Mouse (Mus musculus) stomach, postnatal 0 days (tissue): ENCODE measurements around the gene Cacna2d1. TPM values are rescaled to one million over a fixed set of nuclear protein-coding genes. Genes with fewer than 3 reads are reported as not detected.

ENCODE experiments used
- ATAC-seq: fragments of 200-750 bp; cut with Nextera tagmentation; 2 replicates; pipeline ENCODE4 v1.8.0; 2017; ENCODE audit not compliant: low FRiP score, low TSS enrichment
- DNase-seq: peaks from one replicate; pipeline ENCODE4 v3.0.0-alpha.2; 2016; ENCODE audit warnings: low spot score
- H3K27ac ChIP-seq: fragments of 300-500 bp; sonication (generic); replicated peaks from 2 replicates; pipeline ENCODE4 v1.5.1; 2014; ENCODE audit warnings: mild to moderate bottlenecking, control low read depth
- H3K27me3 ChIP-seq: fragments of 300-500 bp; sonication (generic); 2 replicates; pipeline ENCODE4 v1.6.1; 2014; ENCODE audit warnings: low read length; ENCODE audit not compliant: control insufficient read depth, insufficient read depth
- H3K36me3 ChIP-seq: fragments of 300-500 bp; sonication (generic); 2 replicates; pipeline ENCODE4 v1.6.1; 2014; ENCODE audit warnings: low read length, mixed read lengths; ENCODE audit not compliant: control insufficient read depth, insufficient read depth
- H3K4me1 ChIP-seq: fragments of 300-500 bp; sonication (generic); replicated peaks from 2 replicates; pipeline ENCODE4 v1.6.1; 2014; ENCODE audit warnings: antibody characterized with exemption; ENCODE audit not compliant: control insufficient read depth, insufficient read depth
- H3K4me2 ChIP-seq: fragments of 300-500 bp; sonication (generic); replicated peaks from 2 replicates; pipeline ENCODE4 v1.6.1; 2014; ENCODE audit warnings: low read depth, mild to moderate bottlenecking, control low read depth, moderate library complexity
- H3K4me3 ChIP-seq: fragments of 300-500 bp; sonication (generic); 2 replicates; pipeline ENCODE4 v1.5.1; 2014; ENCODE audit warnings: low read depth, low read length, control low read depth
- H3K9ac ChIP-seq: fragments of 300-500 bp; sonication (generic); 2 replicates; pipeline ENCODE4 v1.6.1; 2014; ENCODE audit warnings: mild to moderate bottlenecking, low read length, control low read depth, mixed read lengths
- H3K9me3 ChIP-seq: fragments of 300-500 bp; sonication (generic); 2 replicates; pipeline ENCODE4 v1.6.1; 2016; ENCODE audit warnings: low read length; ENCODE audit not compliant: control insufficient read depth
- CTCF ChIP-seq: IDR thresholded peaks from 2 replicates; pipeline ENCODE4 v1.5.1; 2016; ENCODE audit warnings: antibody characterized with exemption, low read depth, mild to moderate bottlenecking, moderate library complexity
- EP300 ChIP-seq: optimal IDR thresholded peaks from 2 replicates; pipeline ENCODE3; 2016; ENCODE audit warnings: antibody characterized with exemption
- WGBS: fragments of 180-500 bp; shearing (Covaris S2); extraction: QIAGEN DNeasy Blood & Tissue Kit; methylation state at CpG from one replicate; pipeline ENCODE4 v1.1.7; 2014; 5-methylcytosine and 5-hydroxymethylcytosine counted together
- polyA plus RNA-seq: library from polyadenylated mRNA; unstranded; fragments of >200 nt; fragmentation: Nextera tagmentation; extraction: Ambion mirVana; gene quantifications from 2 replicates; pipeline ENCODE4 v1.2.1, GENCODE M21; 2015

Gene Cacna2d1
- polyA plus RNA-seq, 1 experiment from 2014 or later: 7.5 TPM

GRCm38 (mm10) chr5:16002431-16003063, 68.1 kb downstream of the Cacna2d1 start:
- TF ChIP-seq EP300 (no peak), CTCF (no peak)
- Histone ChIP-seq H3K4me1 (no peaks in the 10 kb centered on the region), H3K4me3 (no peak overlapping the region), H3K4me2 (no peak overlapping the region), H3K36me3 (no peaks in the 10 kb centered on the region), H3K9ac (no peak overlapping the region), H3K9me3 (no peaks in the 10 kb centered on the region), H3K27ac (no peak overlapping the region), H3K27me3 (no peaks in the 10 kb centered on the region)
- 18% methylated on average over 9 of the region's 9 CpGs for whole genome bisulfite sequencing
- DNase-seq (no peak), ATAC-seq (no peak)

GRCm38 (mm10) chr5:16004305-16004704, 69.8 kb downstream of the Cacna2d1 start:
- no peak for ATAC-seq

GRCm38 (mm10) chr5:16006964-16007363, 72.5 kb downstream of the Cacna2d1 start:
- H3K9ac ChIP-seq: no peak overlapping the region
- H3K4me2 ChIP-seq: no peak overlapping the region
- ATAC-seq: no peak
- 88% methylated on average over 6 of the region's 6 CpGs for WGBS
- H3K4me1 ChIP-seq: no peaks in the 10 kb centered on the region
- H3K27ac ChIP-seq: no peak overlapping the region
- no peaks in the 10 kb centered on the region for H3K27me3 ChIP-seq
- no peak for TF ChIP-seq CTCF
- no peak for TF ChIP-seq EP300
- no peaks in the 10 kb centered on the region for H3K9me3 ChIP-seq
- no peaks in the 10 kb centered on the region for H3K36me3 ChIP-seq
- H3K4me3 ChIP-seq: no peak overlapping the region
- no peak for DNase-seq

More at GRCm38 (mm10) chr5:16004305-16004704, 69.8 kb downstream of the Cacna2d1 start:
- H3K27ac ChIP-seq: no peak overlapping the region
- no peaks in the 10 kb centered on the region for H3K27me3 ChIP-seq
- no peak overlapping the region for H3K4me3 ChIP-seq
- DNase-seq: no peak
- H3K4me1 ChIP-seq: no peaks in the 10 kb centered on the region
- no peak overlapping the region for H3K9ac ChIP-seq
- no peaks in the 10 kb centered on the region for H3K36me3 ChIP-seq
- 59% methylated on average over 5 of the region's 6 CpGs for WGBS
- TF ChIP-seq EP300: no peak
- no peak for TF ChIP-seq CTCF
- no peaks in the 10 kb centered on the region for H3K9me3 ChIP-seq
- H3K4me2 ChIP-seq: no peak overlapping the region

GRCm38 (mm10) chr5:16013649-16014048, 79.2 kb downstream of the Cacna2d1 start:
- no peak for DNase-seq
- Histone ChIP-seq H3K27ac (no peak overlapping the region), H3K36me3 (no peaks in the 10 kb centered on the region), H3K4me2 (no peak overlapping the region), H3K9me3 (no peaks in the 10 kb centered on the region), H3K9ac (no peak overlapping the region), H3K4me3 (no peak overlapping the region), H3K27me3 (no peaks in the 10 kb centered on the region), H3K4me1 (no peaks in the 10 kb centered on the region)
- 71% methylated on average over 2 of the region's 2 CpGs for WGBS
- no peak for TF ChIP-seq EP300
- no peak for TF ChIP-seq CTCF
- ATAC-seq: no peak

GRCm38 (mm10) chr5:16014392-16014791, 79.9 kb downstream of the Cacna2d1 start:
- Histone ChIP-seq H3K9me3 (no peaks in the 10 kb centered on the region), H3K4me2 (no peak overlapping the region), H3K9ac (no peak overlapping the region), H3K4me1 (no peaks in the 10 kb centered on the region), H3K27me3 (no peaks in the 10 kb centered on the region), H3K27ac (no peak overlapping the region), H3K36me3 (no peaks in the 10 kb centered on the region), H3K4me3 (no peak overlapping the region)
- ATAC-seq (no peak), DNase-seq (no peak)
- 77% methylated on average over 2 of the region's 2 CpGs for WGBS
- TF ChIP-seq EP300 (no peak), CTCF (no peak)

GRCm38 (mm10) chr5:16024626-16025417, 90.3 kb downstream of the Cacna2d1 start:
- no peaks in the 10 kb centered on the region for H3K36me3 ChIP-seq
- WGBS: 82% methylated on average over 4 of the region's 4 CpGs
- H3K27ac ChIP-seq: no peak overlapping the region
- no peaks in the 10 kb centered on the region for H3K9me3 ChIP-seq
- TF ChIP-seq CTCF: no peak
- no peak for TF ChIP-seq EP300
- H3K4me3 ChIP-seq: no peak overlapping the region
- H3K4me1 ChIP-seq: no peaks in the 10 kb centered on the region
- H3K4me2 ChIP-seq: no peak overlapping the region
- no peaks in the 10 kb centered on the region for H3K27me3 ChIP-seq
- H3K9ac ChIP-seq: no peak overlapping the region
- DNase-seq (no peak), ATAC-seq (no peak)
